Mouse (Mus musculus) stomach, embryonic 16.5 days (tissue): ENCODE measurements at regions not wholly inside any gene's neighbourhood (a gene's known extent, or its start where the extent isn't known, plus 50 kb on each side); places are given as distances from the start of the nearest gene placed in this dataset.

Experiments
- ATAC-seq: fragments of 200-750 bp; cut with Nextera tagmentation; 2 replicates; pipeline ENCODE4 v1.8.0; 2017; ENCODE audit warnings: moderate number of reproducible peaks, moderate TSS enrichment; ENCODE audit not compliant: insufficient read depth, low FRiP score
- H3K27ac ChIP-seq: fragments of 300-500 bp; sonication (generic); 2 replicates; pipeline ENCODE4 v1.5.1; 2014; ENCODE audit warnings: low read length
- H3K27me3 ChIP-seq: fragments of 300-500 bp; sonication (generic); 2 replicates; pipeline ENCODE4 v1.6.1; 2014; ENCODE audit warnings: low read length, control low read depth, mixed read lengths; ENCODE audit not compliant: control insufficient read depth, insufficient read depth
- H3K36me3 ChIP-seq: fragments of 300-500 bp; sonication (generic); 2 replicates; pipeline ENCODE4 v1.6.1; 2014; ENCODE audit warnings: low read length; ENCODE audit not compliant: control insufficient read depth, insufficient read depth
- H3K4me1 ChIP-seq: fragments of 300-500 bp; sonication (generic); 2 replicates; pipeline ENCODE4 v1.6.1; 2014; ENCODE audit warnings: low read length, control low read depth, mixed read lengths; ENCODE audit not compliant: control insufficient read depth, insufficient read depth
- H3K4me2 ChIP-seq: fragments of 300-500 bp; sonication (generic); 2 replicates; pipeline ENCODE4 v1.6.1; 2014; ENCODE audit warnings: low read depth, low read length, mixed read lengths
- H3K4me3 ChIP-seq: fragments of 300-500 bp; sonication (generic); replicated peaks from 2 replicates; pipeline ENCODE4 v1.5.1; 2014; ENCODE audit warnings: mild to moderate bottlenecking, low read length
- H3K9ac ChIP-seq: fragments of 300-500 bp; sonication (generic); 2 replicates; pipeline ENCODE4 v1.6.1; 2014; ENCODE audit warnings: low read length
- H3K9me3 ChIP-seq: fragments of 300-500 bp; sonication (generic); replicated peaks from 2 replicates; pipeline ENCODE4 v1.6.1; 2016; ENCODE audit warnings: low read length, control low read depth; ENCODE audit not compliant: control insufficient read depth
- WGBS: fragments of 180-500 bp; shearing (Covaris S2); extraction: QIAGEN DNeasy Blood & Tissue Kit; methylation state at CpG from one replicate; pipeline ENCODE4 v1.1.7; 2014; 5-methylcytosine and 5-hydroxymethylcytosine counted together

DNA sequence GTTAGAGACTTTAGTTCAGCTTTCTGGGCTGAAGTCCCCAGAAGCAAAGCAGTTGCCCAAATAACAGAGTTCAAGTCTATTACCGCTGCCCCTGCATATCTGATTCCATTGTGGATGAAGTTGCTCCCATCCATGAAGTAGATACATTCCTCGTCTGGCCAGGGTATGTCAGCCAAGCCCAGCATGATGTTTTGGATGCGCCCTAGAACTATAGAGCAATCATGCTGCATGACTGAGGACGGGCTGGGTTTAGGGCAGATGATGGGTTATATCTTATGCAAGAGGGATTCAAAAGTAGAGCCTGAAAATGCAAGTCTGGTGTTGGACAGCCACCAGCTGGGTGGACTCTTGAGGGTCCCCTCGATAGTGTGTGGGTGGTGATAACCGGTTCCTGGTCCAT is 288.6 kb downstream of the Lyplal1 start:
- Histone ChIP-seq H3K4me2 (no peak overlapping the region), H3K4me1 (no peaks in the 10 kb centered on the region; the same call in 1 of the 2 replicates), H3K27ac (no peak overlapping the region), H3K4me3 (no peak overlapping the region), H3K27me3 (no peaks in the 10 kb centered on the region), H3K9ac (no peak overlapping the region), H3K9me3 (no peaks in the 10 kb centered on the region), H3K36me3 (no peaks in the 10 kb centered on the region)
- 89% methylated on average over 6 of the region's 6 CpGs for WGBS
- no peak for ATAC-seq

DNA sequence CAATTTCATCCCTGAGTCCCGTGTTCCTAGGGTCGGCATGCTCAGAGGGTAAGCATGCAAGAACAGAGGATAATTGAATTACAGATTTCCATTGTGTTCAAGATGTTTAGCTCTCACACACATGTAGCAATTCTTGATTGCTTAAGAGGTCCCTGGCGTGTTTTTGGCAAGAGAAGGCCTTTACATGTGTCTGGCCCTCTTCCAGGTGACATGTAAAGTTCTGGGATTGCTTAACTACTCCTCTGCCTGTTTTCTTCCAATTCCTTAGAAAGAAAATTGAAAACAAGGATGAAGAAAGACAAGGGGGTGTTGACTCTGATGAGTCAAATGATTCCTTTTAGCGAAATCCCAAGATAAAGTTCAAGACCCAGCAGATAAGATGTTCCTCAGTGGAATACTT is 285.1 kb downstream of the Lyplal1 start:
- no peak overlapping the region for H3K27ac ChIP-seq
- 83% methylated on average over 4 of the region's 4 CpGs for WGBS
- peaks cover 6% of the 10 kb centered on the region; the same call in 1 of the 2 replicates for H3K4me1 ChIP-seq
- no peaks in the 10 kb centered on the region for H3K27me3 ChIP-seq
- no peaks in the 10 kb centered on the region for H3K9me3 ChIP-seq
- H3K4me3 ChIP-seq: no peak overlapping the region
- no peak for ATAC-seq
- no peaks in the 10 kb centered on the region for H3K36me3 ChIP-seq
- no peak overlapping the region for H3K9ac ChIP-seq
- H3K4me2 ChIP-seq: no peak overlapping the region

DNA sequence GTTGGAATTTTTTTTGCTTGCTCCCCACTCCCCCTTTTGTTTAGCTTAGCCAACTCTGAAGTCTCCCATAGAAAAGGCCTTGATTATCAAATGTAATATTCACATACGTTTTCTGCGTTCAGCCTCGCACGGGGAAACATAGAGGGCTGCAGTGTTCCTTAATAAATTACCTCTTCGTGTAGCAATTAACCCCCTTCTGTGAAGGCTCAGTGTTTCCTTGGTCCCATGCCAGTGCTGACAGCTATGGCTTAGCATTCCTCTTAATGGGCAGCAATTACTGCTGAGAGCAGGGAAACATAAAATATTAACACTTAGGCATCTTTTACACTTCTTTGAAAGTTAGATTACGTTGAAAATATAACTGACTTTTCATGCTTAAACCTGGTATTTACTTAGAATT is 282.9 kb downstream of the Lyplal1 start:
- WGBS: 38% methylated on average over 6 of the region's 6 CpGs
- Histone ChIP-seq H3K4me3 (no peak overlapping the region), H3K4me2 (no peak overlapping the region), H3K36me3 (no peaks in the 10 kb centered on the region), H3K9me3 (no peaks in the 10 kb centered on the region), H3K27me3 (no peaks in the 10 kb centered on the region), H3K4me1 (peaks cover 6% of the 10 kb centered on the region; the same call in 1 of the 2 replicates), H3K9ac (no peak overlapping the region), H3K27ac (no peak overlapping the region)
- no peak for ATAC-seq

DNA sequence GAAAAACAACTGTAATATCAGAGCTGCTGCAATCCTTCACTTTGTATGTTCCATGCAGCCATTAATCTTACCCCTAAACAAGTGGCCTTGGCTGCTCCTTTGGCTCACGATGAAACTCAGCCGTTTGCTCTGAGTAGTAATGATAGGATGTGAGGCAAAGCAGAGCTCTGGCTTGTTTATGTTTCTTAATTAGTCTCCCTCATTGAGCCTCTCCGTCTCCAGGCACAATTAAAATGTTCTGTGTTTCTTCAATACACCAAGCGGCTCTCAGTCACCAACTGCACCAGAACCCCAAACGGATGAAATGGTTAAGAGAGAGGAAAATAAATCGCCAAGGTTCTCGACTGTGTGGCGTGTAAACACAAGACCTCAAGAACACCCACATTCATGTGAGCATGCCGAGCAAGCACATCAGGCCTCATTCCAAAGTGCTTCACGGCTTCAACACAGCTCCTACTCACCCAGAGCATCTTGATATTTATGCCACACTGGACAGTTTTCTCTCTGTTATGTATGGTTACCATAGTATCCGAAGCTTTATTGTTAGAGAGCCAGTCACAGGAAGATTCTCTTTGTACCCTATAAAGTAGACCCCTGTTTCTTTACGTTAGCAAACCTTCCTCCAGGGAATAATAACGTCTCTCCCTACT is 280.4 kb downstream of the Lyplal1 start:
- Histone ChIP-seq H3K27ac (peak overlapping the region; percentile 11; the same call in 1 of the 2 replicates), H3K36me3 (no peaks in the 10 kb centered on the region), H3K9me3 (no peaks in the 10 kb centered on the region), H3K4me2 (no peak overlapping the region), H3K4me3 (no peak overlapping the region), H3K4me1 (peaks cover 6% of the 10 kb centered on the region; the same call in 1 of the 2 replicates), H3K9ac (no peak overlapping the region), H3K27me3 (no peaks in the 10 kb centered on the region; the same call in 1 of the 2 replicates)
- ATAC-seq: 0 out of 2 replicates have a peak, but pooled peaks have one; percentile 33
- 31% methylated on average over 13 of the region's 13 CpGs for WGBS

DNA sequence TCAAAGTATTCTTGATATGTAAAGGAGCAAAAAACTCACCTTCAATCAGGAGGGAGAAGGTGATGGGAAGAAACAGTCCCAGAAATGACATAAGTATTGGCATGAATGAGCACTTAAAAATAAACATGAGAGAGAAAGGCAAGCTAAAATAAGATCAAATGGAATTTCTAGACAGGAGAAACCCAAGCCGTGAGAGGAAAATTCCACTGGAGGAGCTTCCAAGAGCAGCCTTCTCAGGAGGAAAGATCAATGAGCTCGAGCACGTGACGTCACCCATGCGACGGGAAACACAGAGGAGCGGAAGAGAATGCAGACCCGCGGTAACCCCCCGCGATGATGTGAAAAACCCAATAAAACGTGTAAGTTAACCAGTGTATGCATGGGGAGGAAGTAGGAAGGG is 274.6 kb downstream of the Lyplal1 start:
- 86% methylated on average over 12 of the region's 12 CpGs for WGBS
- no peak for ATAC-seq
- Histone ChIP-seq H3K9ac (no peak overlapping the region), H3K4me3 (no peak overlapping the region), H3K27me3 (no peaks in the 10 kb centered on the region; the same call in 1 of the 2 replicates), H3K4me2 (no peak overlapping the region), H3K4me1 (no peaks in the 10 kb centered on the region), H3K9me3 (no peaks in the 10 kb centered on the region), H3K36me3 (no peaks in the 10 kb centered on the region), H3K27ac (no peak overlapping the region)

DNA sequence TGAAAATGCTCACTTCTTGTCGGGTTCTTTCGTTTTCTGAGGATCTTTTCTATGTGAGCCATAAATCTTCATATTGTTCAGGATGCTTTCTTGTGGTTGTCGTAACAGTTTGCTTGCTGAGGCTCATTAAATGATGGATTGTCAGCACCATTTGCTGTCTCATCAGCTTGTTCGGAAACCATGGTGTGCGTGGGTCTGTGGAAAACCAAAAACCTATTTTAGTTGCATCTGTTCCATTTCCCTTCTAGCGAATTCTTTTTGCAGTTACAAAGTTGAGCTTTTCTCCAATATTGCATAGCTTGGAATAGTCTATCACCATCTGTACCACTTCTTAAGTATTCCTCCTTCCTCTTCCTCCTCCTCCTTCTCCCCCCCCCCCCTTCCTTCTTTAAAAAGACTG is 269.9 kb downstream of the Lyplal1 start:
- no peak for ATAC-seq
- Histone ChIP-seq H3K27ac (no peak overlapping the region), H3K9ac (no peak overlapping the region), H3K36me3 (no peaks in the 10 kb centered on the region), H3K9me3 (no peaks in the 10 kb centered on the region), H3K27me3 (no peaks in the 10 kb centered on the region), H3K4me1 (no peaks in the 10 kb centered on the region), H3K4me2 (no peak overlapping the region), H3K4me3 (no peak overlapping the region)
- 67% methylated on average over 6 of the region's 6 CpGs for WGBS

DNA sequence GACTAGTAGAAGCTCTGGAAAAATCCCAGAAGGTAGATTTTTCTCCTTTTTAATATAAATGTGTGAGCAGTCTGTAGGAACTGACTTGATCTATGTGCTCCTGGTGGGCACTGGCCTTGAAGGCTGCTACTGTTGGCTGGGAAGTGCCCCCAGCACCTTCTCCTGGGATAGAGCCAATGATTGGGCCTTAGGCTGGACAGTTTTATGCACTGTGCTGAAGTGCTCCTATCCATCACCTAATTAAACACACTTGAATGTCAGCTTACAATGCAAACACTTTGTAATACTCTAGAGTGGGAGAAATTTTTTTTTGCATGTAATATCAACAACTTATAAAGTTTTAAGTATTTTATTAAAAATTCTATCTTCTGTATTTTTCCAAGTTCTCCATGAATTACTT is 266.5 kb downstream of the Lyplal1 start:
- no peaks in the 10 kb centered on the region for H3K27me3 ChIP-seq
- no peak overlapping the region for H3K4me3 ChIP-seq
- H3K4me1 ChIP-seq: no peaks in the 10 kb centered on the region
- H3K4me2 ChIP-seq: no peak overlapping the region
- no peak for ATAC-seq
- H3K9me3 ChIP-seq: no peaks in the 10 kb centered on the region
- H3K9ac ChIP-seq: no peak overlapping the region
- no peak overlapping the region for H3K27ac ChIP-seq
- H3K36me3 ChIP-seq: no peaks in the 10 kb centered on the region

DNA sequence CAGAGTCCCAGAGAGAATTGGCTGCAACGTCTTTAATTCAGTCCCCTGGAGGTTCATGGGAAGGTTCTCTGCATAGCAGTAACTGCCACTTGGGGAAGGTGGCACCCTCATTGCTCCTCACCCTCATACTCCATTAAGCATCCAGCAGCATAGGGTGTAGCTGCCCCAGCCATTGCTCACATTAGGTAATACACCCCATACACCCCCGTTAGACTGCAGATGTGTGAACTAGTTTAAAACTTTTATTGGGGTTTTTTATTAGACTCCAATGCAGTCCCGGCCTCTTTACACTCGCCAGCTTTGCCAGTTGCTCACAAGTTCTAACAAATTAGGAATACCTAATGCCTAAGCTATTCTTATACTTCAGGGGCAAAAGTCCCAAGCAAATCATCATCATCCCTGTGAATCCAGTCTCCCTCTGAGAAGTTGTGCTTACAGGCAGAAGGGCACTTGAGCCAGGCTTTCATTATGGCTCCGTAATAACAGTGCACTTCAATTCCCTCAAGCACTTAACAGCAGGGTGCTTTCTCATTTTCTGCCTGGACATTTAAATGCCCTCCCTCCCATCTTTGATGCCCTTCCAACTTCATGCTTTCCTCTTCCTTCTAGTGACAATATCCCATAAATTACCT is 265.7 kb downstream of the Lyplal1 start:
- Histone ChIP-seq H3K36me3 (no peaks in the 10 kb centered on the region), H3K9ac (no peak overlapping the region), H3K9me3 (no peaks in the 10 kb centered on the region), H3K4me2 (no peak overlapping the region), H3K4me1 (no peaks in the 10 kb centered on the region), H3K27ac (no peak overlapping the region), H3K4me3 (no peak overlapping the region), H3K27me3 (no peaks in the 10 kb centered on the region)
- ATAC-seq: no peak
- WGBS: 76% methylated on average over 5 of the region's 5 CpGs

DNA sequence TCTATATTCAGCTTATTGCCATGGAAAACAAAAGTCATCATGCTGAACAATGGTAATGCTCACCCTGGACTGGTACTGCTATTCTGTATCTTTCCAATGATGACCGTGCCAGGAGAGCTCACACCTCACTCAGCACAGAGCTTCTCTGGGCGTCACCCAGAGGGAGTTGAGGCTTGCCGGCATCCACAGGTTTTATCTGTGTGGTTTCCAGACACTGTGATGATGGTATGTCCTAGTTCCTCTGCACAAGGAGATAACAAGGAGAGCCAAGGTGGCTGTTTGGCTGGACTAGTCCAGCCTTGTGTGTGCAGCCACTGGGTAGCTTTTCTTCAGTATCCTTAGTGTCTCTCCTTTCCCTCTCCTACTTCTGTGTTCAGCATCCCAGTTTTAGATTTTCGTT is 255.4 kb downstream of the Lyplal1 start:
- ATAC-seq: no peak
- Histone ChIP-seq H3K9ac (no peak overlapping the region), H3K27ac (no peak overlapping the region), H3K9me3 (no peaks in the 10 kb centered on the region), H3K4me3 (no peak overlapping the region), H3K4me1 (no peaks in the 10 kb centered on the region), H3K36me3 (no peaks in the 10 kb centered on the region), H3K27me3 (no peaks in the 10 kb centered on the region), H3K4me2 (no peak overlapping the region)
- 75% methylated on average over 4 of the region's 4 CpGs for WGBS
